Mouse (Mus musculus) bone marrow macrophage, adult 2 months (primary cell): ENCODE results near the gene Dyrk1a.

Source experiments
- CTCF ChIP-seq: IDR thresholded peaks from 2 replicates; pipeline ENCODE4 v1.5.1; 2012; ENCODE audit warnings: low read depth, mild to moderate bottlenecking, low read length, moderate library complexity
- POLR2A ChIP-seq: IDR thresholded peaks from 2 replicates; pipeline ENCODE4 v1.6.1; 2012; ENCODE audit warnings: mild to moderate bottlenecking, low read depth, low read length, borderline replicate concordance

DNA sequence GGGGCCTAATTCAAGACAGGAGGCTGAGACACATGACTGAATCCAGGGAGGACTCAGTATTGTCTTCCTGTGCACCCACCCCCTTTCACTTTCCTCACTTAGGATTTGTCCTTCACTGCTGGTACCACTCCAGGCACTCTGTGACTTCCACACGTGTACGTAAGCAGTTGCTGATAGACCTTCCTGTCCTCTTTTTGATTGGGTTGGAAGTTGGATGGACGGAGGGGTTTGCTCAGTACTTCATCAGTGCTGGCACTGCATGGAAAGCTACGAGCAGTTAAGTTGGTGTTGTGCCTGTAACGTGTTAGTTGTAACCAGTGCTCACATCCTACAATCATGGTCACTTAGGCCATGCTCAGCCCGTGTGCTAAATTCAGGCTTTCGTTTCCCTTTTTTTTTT lies 55.8 kb downstream of the Dyrk1a start:
- TF ChIP-seq CTCF (no peak), POLR2A (no peak)
